Mouse (Mus musculus): ENCODE data around the gene Otos. TPM values are rescaled to one million over a fixed set of nuclear protein-coding genes. Genes with fewer than 3 reads are reported as not detected.

The Otos gene
- polyA plus RNA-seq, 1 experiment from 2014 or later = 0.65 TPM

GRCm38 (mm10) chr1:92607711-92608110 lies 40.9 kb downstream of the Otos start:
- H3K9me3 ChIP-seq (replicated peaks; ENCODE audit: control insufficient read depth, low read length, poor library complexity, severe bottlenecking) = no peaks in the 10 kb centered on the region
- no peaks in the 10 kb centered on the region for H3K36me3 ChIP-seq (ENCODE audit: control insufficient read depth, insufficient read depth, low read length)
- H3K4me2 ChIP-seq (ENCODE audit: low read length) = no peak overlapping the region
- WGBS = 77% methylated on average over 4 of the region's 4 CpGs
- no peak overlapping the region for H3K4me3 ChIP-seq (ENCODE audit: low read depth, low read length)
- no peak overlapping the region for H3K9ac ChIP-seq (ENCODE audit: low read depth, low read length)
- peaks cover 3% of the 10 kb centered on the region; the same call in 1 of the 2 replicates for H3K27me3 ChIP-seq (ENCODE audit: control insufficient read depth, insufficient read depth, low read depth, low read length)
- no peak overlapping the region for H3K27ac ChIP-seq (ENCODE audit: low read length)
- H3K4me1 ChIP-seq (ENCODE audit: control insufficient read depth, insufficient read depth, low read length) = no peaks in the 10 kb centered on the region
- no peak for ATAC-seq

- Histone ChIP-seq H3K9ac (ENCODE audit: low read depth, low read length) (no peak within 1 kb of the TSS), H3K4me2 (ENCODE audit: low read length) (no peak within 1 kb of the TSS), H3K27me3 (ENCODE audit: control insufficient read depth, insufficient read depth, low read depth, low read length) (no peaks in the 10 kb centered on the region), H3K36me3 (ENCODE audit: control insufficient read depth, insufficient read depth, low read length) (no peaks in the 10 kb centered on the region), H3K27ac (ENCODE audit: low read length) (no peak within 1 kb of the TSS), H3K4me1 (ENCODE audit: control insufficient read depth, insufficient read depth, low read length) (no peaks in the 10 kb centered on the region), H3K4me3 (ENCODE audit: low read depth, low read length) (no peak within 1 kb of the TSS), H3K9me3 (replicated peaks; ENCODE audit: control insufficient read depth, low read length, poor library complexity, severe bottlenecking) (no peaks in the 10 kb centered on the region)
- WGBS = 90% methylated on average over 1 of the region's 1 CpGs
- no peak for ATAC-seq
These were observed 43.2 kb downstream of the Otos start, which contains the start of gene Olfr1410 for GRCm38 (mm10) chr1:92605482-92605881. Gene Olfr1410 (plus strand): TSS chr1:92605782.

- 88% methylated on average over 3 of the region's 3 CpGs for WGBS
- Histone ChIP-seq H3K27ac (ENCODE audit: low read length) (no peak overlapping the region), H3K4me3 (ENCODE audit: low read depth, low read length) (no peak overlapping the region), H3K36me3 (ENCODE audit: control insufficient read depth, insufficient read depth, low read length) (no peaks in the 10 kb centered on the region), H3K4me2 (ENCODE audit: low read length) (no peak overlapping the region), H3K9me3 (replicated peaks; ENCODE audit: control insufficient read depth, low read length, poor library complexity, severe bottlenecking) (no peaks in the 10 kb centered on the region), H3K9ac (ENCODE audit: low read depth, low read length) (no peak overlapping the region), H3K27me3 (ENCODE audit: control insufficient read depth, insufficient read depth, low read depth, low read length) (no peaks in the 10 kb centered on the region), H3K4me1 (ENCODE audit: control insufficient read depth, insufficient read depth, low read length) (no peaks in the 10 kb centered on the region)
- no peak for ATAC-seq
These were observed 52.6 kb downstream of the Otos start for GRCm38 (mm10) chr1:92596019-92596418.

Other genes starting within 250 kb of the Otos start
- gene Ndufa10, start 175.0 kb downstream of the Otos start, polyA plus RNA-seq (2015; fragmentation: Nextera tagmentation; extraction: Ambion mirVana) = 300 and 309 TPM in 2 replicates
- gene Olfr1416, start 163.7 kb downstream of the Otos start, polyA plus RNA-seq (2015; fragmentation: Nextera tagmentation; extraction: Ambion mirVana) = not detected in 2 replicates
- gene Olfr1415, start 152.7 kb downstream of the Otos start, polyA plus RNA-seq (2015; fragmentation: Nextera tagmentation; extraction: Ambion mirVana) = not detected in 2 replicates
- not detected in 2 replicates for gene Olfr1414, start 130.2 kb downstream of the Otos start, polyA plus RNA-seq (2015; fragmentation: Nextera tagmentation; extraction: Ambion mirVana)
- gene Olfr1413, start 77.5 kb downstream of the Otos start, polyA plus RNA-seq (2015; fragmentation: Nextera tagmentation; extraction: Ambion mirVana) = not detected in 2 replicates
- not detected in 2 replicates for gene Olfr1412, start 63.1 kb downstream of the Otos start, polyA plus RNA-seq (2015; fragmentation: Nextera tagmentation; extraction: Ambion mirVana)
- gene Olfr1411, start 54.4 kb downstream of the Otos start, polyA plus RNA-seq (2015; fragmentation: Nextera tagmentation; extraction: Ambion mirVana) = not detected in 2 replicates
- not detected in 2 replicates for gene Olfr1410, start 43.1 kb downstream of the Otos start, polyA plus RNA-seq (2015; fragmentation: Nextera tagmentation; extraction: Ambion mirVana)
- gene Olfr12, start 31.1 kb downstream of the Otos start, polyA plus RNA-seq (2015; fragmentation: Nextera tagmentation; extraction: Ambion mirVana) = not detected in 2 replicates
- gene Cops9, start 6.9 kb downstream of the Otos start, polyA plus RNA-seq (2015; fragmentation: Nextera tagmentation; extraction: Ambion mirVana) = 492 and 521 TPM in 2 replicates
- 49.3 and 54.6 TPM in 2 replicates for gene Gpc1, start 182.8 kb upstream of the Otos start, polyA plus RNA-seq (2015; fragmentation: Nextera tagmentation; extraction: Ambion mirVana)